Mouse (Mus musculus): ENCODE measurements around the gene Pak1ip1. TPM values are rescaled to one million over a fixed set of nuclear protein-coding genes. Genes with fewer than 3 reads are reported as not detected.
A peak's percentile ranks its signal among the peaks of the same experiment; 100 is the strongest.

Pak1ip1 gene
- total RNA-seq, 2 experiments from 2014 or later, result 29.8 to 33.7 TPM

DNA sequence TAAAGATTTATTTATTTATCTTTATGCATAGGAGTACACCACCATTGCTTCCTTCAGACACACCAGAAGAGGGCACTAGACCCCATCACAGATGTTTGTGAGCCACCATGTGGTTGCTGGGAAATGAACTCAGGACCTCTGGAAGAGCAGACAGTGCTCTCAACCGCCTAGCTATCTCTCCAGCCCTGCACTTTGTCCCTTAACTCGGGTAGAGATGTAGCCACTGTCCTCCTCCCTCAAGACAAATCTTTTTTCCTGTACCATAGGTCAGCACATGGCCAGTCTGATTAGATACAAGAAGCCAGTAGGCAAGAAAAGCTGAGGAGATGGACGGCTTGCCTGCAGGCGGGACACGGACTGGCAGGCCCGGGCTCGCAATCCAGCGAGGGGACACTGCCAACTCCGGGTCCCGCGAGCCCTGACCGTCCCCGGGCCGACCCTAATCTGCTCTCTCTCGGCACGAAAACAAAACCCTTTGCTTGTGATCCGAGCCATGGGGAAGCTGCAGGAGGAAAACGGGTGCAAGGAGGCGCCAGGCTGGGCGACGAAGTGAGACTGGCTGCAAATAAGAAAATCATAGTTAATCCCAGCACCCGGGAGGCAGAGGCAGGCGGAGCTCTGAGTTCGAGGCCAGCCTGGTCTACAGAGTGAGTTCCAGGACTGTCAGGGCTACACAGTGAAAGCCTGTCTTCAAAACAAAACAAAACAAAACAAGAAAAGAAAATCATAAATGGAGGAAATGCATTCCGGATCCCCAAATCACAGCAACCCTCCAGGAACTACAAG is 490 bp upstream of the Pak1ip1 start:
- DNase-seq, result peak; percentile 55
- intact Hi-C loops (cut with DNase I), result loop anchor here (5.0 kb wide), 1 partner anchor 158 kb away; no protein-coding TSS in a partner anchor

DNA sequence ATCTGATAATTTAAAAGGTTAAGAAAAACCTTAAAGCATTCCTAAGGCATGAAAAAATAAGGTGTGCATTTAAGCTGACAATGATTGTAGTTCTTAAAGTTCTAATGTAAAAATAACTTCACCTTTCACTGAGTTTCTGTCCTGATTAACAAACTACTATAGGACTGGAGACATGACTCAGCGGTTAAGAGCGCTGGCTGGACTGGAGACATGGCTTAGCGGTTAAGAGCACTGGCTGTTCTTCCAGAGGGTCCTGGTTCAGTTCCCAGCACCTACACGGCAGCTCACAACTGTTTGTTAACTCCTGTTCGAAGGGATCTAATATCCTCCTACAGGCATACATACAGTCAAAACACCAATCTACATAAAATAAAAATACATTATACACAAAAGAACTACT is 1.2 kb downstream of the Pak1ip1 start:
- intact Hi-C loops (cut with DNase I), result loop anchor here (5.0 kb wide), 1 partner anchor 160 kb away; no protein-coding TSS in a partner anchor

DNA sequence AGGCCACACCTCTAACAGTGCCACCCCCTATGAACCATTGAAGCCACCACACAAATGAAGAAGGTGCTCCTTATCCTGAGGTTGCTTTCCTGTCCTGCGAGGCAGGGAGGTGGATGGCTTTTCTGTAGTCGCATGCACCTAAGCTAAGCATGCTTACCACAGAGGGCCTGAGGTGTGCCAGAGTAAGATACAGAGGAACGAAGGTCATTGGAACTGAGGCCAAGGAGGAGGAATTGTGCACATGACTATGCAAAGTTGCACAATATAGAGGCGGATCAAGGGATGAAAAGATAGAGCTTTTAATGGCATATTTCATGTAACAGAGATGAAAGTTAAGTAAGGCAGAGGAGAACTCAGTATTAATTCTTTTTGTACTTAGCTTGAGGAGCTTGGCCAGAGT is 5.4 kb downstream of the Pak1ip1 start:
- intact Hi-C loops (cut with DNase I), result no loop called here

More for the DNA sequence above, 1.2 kb downstream of the Pak1ip1 start:
- DNase-seq, result no peak

DNA sequence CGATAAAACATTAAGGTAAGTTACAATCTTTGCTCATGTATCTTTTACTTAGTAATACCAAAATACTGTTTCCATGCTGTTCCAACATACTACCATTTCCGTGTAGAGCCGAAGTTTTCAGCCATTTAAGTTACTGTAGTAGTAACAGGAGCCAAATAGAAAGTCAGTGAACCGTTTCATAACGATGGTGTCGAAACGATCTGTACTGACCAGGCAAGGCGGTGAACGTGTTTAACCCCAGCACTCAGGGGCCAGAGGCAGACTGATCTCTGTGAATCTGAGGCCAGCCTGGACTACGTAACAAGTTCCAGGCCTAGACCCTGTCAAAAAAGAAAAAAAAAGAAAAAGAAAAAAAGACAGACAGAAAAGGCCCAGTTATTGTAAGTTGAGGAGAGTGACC is 7.4 kb downstream of the Pak1ip1 start:
- DNase-seq, result no peak
- intact Hi-C loops (cut with DNase I), result no loop called here

More for the DNA sequence above, 5.4 kb downstream of the Pak1ip1 start:
- DNase-seq, result no peak

DNA sequence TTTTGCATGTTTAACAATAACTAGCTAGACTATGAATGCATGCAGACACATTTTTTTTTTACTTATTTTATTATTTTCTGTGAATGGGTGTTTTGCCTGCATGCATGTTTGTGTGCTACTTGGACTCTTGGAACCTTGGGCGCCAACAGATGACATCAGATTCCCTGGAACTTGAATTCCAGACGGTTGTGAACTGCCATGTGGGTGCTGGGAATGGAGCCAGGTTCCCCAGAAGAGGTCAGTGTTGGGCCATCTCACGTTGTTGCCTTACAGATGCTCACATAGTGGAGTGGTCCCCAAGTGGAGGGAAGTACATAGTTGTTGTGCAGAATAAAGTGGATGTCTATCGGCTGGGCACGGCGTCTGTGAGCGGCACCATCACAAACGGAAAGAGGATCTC is 8.1 kb downstream of the Pak1ip1 start:
- no peak for DNase-seq
- intact Hi-C loops (cut with DNase I), result no loop called here

DNA sequence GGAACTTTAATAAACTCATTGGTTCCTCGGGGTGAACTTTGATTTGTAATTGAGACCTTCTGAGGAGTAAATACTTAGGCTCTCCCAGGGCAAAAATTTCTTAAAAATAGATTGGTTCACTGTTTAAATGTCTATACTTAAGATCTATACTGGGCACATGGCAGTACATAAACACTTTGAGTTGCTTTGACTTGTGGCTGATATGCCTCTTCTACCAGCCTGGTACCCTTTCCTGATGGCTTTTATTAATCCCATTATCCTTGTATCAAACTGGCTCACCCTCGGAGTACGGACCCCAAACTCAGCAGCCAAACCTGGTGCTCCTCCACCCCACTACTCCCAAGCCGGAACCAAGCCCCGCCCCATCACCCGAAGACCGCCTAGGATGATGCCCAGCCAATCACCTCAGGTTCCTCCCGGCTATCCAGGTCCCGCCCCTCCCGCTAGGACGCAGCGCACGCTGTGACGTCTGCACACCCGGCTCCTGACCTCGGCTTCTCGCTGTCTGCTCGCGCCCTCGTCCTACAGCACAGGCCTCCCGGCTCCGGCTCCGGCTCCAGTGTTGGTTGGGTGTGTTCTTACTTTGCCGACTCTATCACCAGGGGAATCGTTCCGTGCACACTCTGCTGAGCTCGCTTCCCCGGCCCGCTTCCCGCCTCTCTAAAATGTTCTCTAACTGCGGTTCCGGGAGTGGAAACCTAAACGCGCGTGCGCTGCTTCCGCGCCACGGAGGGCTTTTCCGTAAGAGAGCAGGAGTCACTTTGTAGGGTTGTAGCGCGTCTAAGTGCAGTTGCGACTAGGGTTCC is 15.2 kb downstream of the Pak1ip1 start, which contains the start of gene Tmem14c:
Gene Tmem14c (plus strand): TSS at position 464 of the 806 bp plus-strand sequence.
- intact Hi-C loops (cut with DNase I), result loop anchor here (10.0 kb wide), 1 partner anchor 219 kb away; no protein-coding TSS in a partner anchor
- DNase-seq, result peak; percentile 95

DNA sequence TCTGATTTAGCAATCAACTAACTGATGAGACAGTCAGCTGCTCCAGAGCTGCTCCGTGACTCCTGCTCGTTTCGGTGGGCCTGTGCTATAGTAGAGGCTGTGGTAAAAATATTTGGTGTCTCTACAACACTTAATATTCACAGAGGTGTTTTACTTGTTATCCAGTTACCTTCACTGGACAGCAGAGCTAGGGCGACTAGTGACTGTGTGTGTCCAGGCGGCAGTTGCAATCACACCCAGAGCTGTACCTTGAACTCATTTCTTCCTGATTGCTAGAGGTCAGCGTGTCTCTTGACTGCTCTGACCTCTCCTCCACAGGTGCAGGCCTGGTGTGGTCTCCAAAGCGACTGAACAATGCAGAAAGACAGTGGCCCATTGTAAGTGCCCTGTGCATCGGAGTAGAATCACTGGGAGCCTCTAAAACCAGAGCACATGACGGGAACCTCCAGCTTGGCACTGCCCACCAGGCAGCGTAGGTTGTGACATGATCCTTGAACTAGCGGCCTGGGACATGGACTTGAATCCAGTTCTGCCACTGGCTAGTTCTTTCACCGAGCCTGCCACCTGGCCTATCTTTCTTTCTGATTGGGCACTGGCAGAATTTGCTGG is 16.1 kb downstream of the Pak1ip1 start:
- DNase-seq, result no peak
- intact Hi-C loops (cut with DNase I), result loop anchor here (10.0 kb wide), 1 partner anchor 218 kb away; no protein-coding TSS in a partner anchor

DNA sequence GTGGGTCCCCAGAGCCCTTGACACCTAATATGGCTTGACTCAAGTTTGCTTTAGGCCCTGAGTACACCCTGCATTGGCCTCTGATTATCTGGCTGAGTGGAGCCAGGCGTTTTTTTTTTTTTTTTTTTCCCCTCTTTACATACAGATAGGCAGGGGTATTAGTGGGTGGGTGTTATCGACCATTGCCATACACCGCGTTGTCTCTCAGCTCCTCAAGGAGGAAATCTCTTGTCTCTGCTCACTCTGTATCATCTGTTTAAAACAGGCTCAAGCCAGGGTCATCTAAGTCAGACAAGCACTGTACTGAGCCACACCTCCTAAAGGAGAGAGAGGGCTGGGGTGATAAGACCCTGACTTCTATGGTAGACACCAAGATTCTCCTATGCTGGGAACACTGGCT is 17.0 kb downstream of the Pak1ip1 start:
- DNase-seq, result no peak
- intact Hi-C loops (cut with DNase I), result loop anchor here (10.0 kb wide), 1 partner anchor 217 kb away; no protein-coding TSS in a partner anchor

DNA sequence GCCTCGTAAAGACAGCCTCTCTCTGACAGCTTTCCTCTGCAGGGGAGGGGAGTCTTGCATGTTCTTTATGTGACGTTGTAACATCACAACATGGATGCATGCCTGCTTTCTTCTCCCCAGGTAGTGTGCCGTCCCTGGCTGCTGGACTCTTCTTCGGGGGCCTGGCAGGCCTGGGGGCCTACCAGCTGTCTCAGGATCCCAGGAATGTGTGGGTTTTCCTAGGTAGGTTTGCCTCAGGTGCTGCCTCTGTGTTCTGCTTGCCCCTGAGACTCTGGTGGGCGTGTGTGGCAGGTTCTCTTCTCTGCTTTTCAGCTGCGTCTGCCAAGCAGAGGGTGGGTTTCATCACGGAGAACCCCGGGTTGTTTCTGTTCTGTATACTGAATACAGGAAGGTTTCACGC is 17.4 kb downstream of the Pak1ip1 start:
- intact Hi-C loops (cut with DNase I), result loop anchor here (10.0 kb wide), 1 partner anchor 217 kb away; no protein-coding TSS in a partner anchor
- no peak for DNase-seq

DNA sequence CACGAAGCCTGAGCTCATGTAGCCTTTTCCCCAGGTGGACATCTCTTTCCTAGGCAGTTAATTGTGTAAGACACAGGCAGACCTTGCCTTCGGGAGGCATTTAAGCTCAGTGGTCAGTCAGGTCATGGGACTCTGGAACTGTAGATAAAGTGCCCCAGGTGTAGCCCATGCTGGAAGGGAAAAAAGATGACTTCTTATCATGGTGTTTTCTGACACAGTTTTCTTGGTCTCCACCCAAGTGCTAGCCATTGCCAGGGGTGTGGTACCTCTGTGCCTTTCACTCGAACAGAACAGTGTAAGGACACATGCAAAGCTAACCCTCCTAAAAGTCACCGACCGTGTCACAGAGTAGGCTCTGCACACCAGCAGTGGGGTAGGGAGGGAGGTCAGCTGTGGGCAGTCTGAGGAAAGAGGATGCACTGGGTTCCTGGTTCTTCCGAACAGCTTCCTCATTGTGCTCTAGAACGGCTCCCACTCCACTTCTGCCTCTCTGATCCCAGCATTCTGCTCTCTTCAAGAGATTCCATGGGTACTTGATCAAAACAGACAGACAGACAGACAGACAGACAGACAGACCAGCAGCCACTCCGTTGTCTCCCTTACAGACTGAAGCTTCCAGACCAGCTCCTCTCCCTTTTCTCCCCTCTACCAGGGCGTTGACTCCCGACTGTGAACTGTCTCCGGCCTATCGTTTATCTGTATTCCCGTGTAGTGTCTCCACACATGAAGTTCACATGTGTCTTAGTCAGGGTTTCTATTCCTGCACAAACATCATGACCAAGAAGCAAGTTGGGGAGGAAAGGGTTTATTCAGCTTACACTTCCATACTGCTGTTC is 18.2 kb downstream of the Pak1ip1 start:
- DNase-seq, result no peak
- intact Hi-C loops (cut with DNase I), result loop anchor here (10.0 kb wide), 1 partner anchor 216 kb away; no protein-coding TSS in a partner anchor

DNA sequence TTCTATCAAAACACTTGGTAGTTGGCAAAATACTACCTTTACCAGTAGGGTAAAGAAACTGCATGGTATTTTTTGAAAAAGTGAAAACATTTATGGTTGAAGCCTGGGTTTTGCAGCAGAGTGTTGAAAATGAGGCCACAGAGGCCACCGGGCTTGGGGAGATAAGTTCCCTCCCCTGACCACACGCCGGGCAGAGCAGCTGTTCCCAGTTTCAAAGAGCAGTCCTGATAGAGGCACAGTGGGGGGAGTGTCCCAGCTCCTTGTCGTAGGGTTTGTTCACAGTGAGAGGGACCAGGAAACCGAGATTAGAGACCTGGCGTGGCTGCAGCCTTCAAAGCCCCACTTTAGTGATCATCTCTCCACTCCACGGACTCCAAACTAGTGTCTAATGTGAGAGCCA is 19.7 kb downstream of the Pak1ip1 start:
- intact Hi-C loops (cut with DNase I), result no loop called here
- DNase-seq, result no peak

DNA sequence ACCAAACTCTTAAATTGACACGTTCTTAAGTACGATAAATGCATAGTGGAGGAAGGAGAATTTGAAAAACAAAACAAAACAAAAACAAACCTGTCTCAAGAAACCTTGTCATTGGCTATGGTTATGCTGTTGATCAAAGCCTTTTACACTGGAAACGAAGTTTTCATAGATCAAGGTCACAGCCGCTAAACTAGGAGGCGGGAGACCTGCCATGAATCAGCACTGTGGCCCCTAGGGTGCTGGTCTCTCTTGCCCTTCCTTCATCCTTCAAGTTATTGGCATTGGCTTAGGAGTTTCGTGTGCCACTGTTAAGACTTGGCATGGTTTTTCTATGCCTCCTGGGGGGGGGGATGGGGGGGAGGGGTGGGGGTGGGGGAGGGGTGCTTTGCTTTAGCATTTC is 20.8 kb downstream of the Pak1ip1 start:
- intact Hi-C loops (cut with DNase I), result no loop called here

DNA sequence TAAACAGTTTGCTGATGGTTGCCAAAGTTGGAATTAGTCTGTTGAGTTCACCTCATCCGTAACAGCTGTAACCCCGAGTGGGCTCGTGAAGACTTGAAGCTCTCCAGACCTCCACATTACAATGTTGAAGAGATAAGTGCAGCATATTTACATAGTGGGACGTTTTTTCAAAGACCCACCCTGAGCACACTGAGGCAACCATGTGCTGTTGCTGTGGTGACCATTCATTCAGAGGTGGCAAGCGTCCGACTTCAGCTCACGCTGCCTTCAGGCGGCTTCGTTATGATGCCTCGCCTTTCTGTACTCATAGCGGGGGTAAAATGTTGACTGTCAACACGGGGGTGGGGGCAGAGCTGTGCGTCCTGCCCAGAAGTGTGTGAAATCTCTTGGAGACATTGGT is 21.3 kb downstream of the Pak1ip1 start:
- intact Hi-C loops (cut with DNase I), result no loop called here
- DNase-seq, result no peak

More for the DNA sequence above, 20.8 kb downstream of the Pak1ip1 start:
- no peak for DNase-seq

DNA sequence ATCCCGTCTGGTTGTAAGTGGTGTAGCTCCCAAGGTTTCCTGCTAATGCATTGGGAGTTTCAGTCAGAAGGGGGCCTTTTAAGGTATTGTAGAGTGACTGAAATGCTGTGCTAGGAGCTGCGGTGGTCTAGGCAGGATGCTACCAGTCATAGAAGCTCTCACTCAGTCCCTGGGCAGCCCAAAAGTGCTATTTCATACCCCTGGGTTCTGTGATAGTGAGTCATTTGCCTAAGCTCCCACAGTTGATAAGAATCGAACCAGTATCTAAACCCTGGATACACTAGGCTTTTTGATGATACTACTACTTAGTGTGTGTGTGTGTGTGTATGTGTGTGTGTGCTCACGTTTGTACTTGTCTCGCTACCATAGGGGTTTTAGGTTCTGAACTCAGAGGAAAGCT is 29.3 kb downstream of the Pak1ip1 start:
- intact Hi-C loops (cut with DNase I), result no loop called here
- DNase-seq, result no peak

DNA sequence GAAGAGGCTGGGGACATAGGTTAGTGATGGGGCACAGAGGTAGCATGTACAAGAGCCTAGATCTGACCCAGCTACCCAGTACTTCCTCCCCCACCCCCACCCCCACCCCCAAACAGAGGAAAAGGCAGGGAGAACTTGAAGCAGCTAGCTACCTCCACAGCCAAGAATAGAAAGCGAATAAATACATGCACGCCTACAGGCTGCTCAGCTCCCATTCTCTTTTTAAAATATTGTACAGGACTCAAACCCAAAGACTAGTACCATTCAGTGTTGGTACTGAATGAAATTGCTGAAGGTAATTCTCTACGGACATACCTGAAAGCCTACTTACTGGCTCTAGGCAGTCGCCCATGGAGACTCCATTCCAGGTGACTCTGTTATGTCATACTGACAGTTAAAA is 41.7 kb downstream of the Pak1ip1 start:
- intact Hi-C loops (cut with DNase I), result loop anchor here (10.0 kb wide), 1 partner anchor 258 kb away; no protein-coding TSS in a partner anchor
- no peak for DNase-seq

DNA sequence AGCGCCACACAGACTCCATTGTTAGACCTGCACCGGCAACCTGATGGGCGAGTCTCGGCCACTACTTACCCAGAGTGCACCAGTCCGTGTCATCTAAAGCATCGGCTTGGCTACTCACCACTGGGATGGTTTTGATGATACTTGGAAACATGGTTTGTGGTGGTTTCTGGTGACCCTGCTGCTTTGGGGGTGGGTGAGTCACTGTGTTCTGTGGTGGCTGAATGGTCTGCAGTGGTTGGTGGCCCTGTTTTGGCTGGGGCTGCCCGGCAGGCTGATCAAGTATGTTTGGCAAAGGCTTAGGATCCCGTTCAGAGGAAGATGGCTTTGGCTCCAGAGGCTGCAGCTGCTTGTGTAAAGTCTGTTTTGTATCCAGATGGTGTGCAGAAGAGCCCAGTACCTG is 45.1 kb downstream of the Pak1ip1 start:
- intact Hi-C loops (cut with DNase I), result loop anchor here (10.0 kb wide), 1 partner anchor 261 kb away; no protein-coding TSS in a partner anchor
- DNase-seq, result no peak

DNA sequence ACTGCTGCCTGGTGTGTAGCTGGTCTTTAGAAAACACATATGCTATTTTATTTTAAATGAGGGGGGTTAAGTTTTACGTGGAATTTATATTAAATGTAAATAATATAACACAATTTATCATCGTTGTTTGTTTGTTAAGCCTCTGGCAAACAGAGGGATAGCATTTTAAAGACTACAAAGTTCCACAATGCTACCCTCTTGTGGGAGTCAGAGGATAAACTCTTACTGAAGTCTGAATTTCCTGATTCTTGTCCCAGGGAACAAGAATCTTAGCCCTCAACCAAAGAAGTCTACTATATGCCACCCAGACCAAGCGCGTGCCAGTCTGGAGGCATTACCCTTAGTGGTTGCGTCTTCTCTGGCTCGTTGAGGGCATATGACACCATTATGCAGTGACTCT is 46.5 kb downstream of the Pak1ip1 start:
- no peak for DNase-seq
- intact Hi-C loops (cut with DNase I), result loop anchor here (10.0 kb wide), 1 partner anchor 262 kb away; no protein-coding TSS in a partner anchor

DNA sequence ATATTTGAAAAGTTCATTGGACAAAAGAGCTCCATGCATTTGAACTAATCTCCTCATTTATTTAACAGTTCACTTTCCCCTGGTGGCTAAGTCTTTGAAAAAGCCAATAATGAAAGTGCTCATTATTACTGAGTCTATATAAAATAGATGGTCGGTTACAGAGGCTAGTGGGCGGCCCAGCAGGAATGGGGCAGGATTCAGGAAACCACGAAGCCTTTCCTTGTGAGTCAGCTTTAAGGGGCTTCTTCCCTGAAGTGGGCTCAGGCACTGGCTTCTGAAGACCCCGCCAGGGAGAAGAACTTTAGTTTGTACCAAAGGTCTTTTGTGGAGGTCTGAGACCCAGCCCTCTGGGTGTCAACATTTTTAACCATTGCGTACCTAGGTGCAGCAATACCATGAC is 51.1 kb downstream of the Pak1ip1 start:
- no peak for DNase-seq
- intact Hi-C loops (cut with DNase I), result no loop called here

Measured in left cerebral cortex, postnatal 4 days (tissue).